Mouse (Mus musculus) heart, embryonic 14.5 days (tissue): Measurements from ENCODE around the gene Ngef. TPM values are rescaled to one million over a fixed set of nuclear protein-coding genes. Genes with fewer than 3 reads are reported as not detected.
"Not testable (repeated sequence)": the region's sequence is repeated elsewhere in the genome, so short reads cannot be mapped to it uniquely, and the experiment has no call there.

ENCODE experiments used
- ATAC-seq: fragments of 200-750 bp; cut with Nextera tagmentation; 2 replicates; pipeline ENCODE4 v1.8.0; 2017; ENCODE audit warnings: low read depth, moderate TSS enrichment; ENCODE audit not compliant: insufficient number of reproducible peaks, insufficient read depth, low FRiP score
- H3K27ac ChIP-seq, 2 experiments: fragments of 200-500 bp in 1 of 2; fragments of 300-500 bp in 1 of 2; sonication (generic) in 1 of 2; replicated peaks in 1 of 2; 2 replicates each; pipeline ENCODE4 v1.5.1; 2012 to 2014; ENCODE audit warnings: low read depth in 2 of 2, low read length in 2 of 2, control low read depth in 1 of 2, mild to moderate bottlenecking in 1 of 2, mixed read lengths in 1 of 2; ENCODE audit not compliant: control insufficient read depth in 1 of 2, insufficient read depth in 1 of 2
- H3K27me3 ChIP-seq: fragments of 300-500 bp; sonication (generic); 2 replicates; pipeline ENCODE4 v1.6.1; 2014; ENCODE audit warnings: mild to moderate bottlenecking, low read length, control low read depth; ENCODE audit not compliant: control insufficient read depth, insufficient read depth
- H3K36me3 ChIP-seq: fragments of 300-500 bp; sonication (generic); 2 replicates; pipeline ENCODE4 v1.6.1; 2014; ENCODE audit warnings: mild to moderate bottlenecking, control low read depth, low read length, mixed read lengths; ENCODE audit not compliant: control insufficient read depth, insufficient read depth
- H3K4me1 ChIP-seq, 2 experiments: fragments of 200-500 bp in 1 of 2; fragments of 300-500 bp in 1 of 2; sonication (generic) in 1 of 2; 2 replicates each; pipeline ENCODE4 v1.6.1; 2012 to 2014; ENCODE audit warnings: low read length in 2 of 2, control low read depth in 1 of 2, mixed read lengths in 1 of 2; ENCODE audit not compliant: control insufficient read depth in 2 of 2, insufficient read depth in 2 of 2
- H3K4me2 ChIP-seq: fragments of 300-500 bp; sonication (generic); 2 replicates; pipeline ENCODE4 v1.6.1; 2014; ENCODE audit warnings: mild to moderate bottlenecking, low read length
- H3K4me3 ChIP-seq, 2 experiments: fragments of 200-500 bp in 1 of 2; fragments of 300-500 bp in 1 of 2; sonication (generic) in 1 of 2; 2 replicates each; pipeline ENCODE4 v1.5.1; 2012 to 2014; ENCODE audit warnings: low read length in 2 of 2, mild to moderate bottlenecking in 2 of 2, control low read depth in 1 of 2, low read depth in 1 of 2, moderate library complexity in 1 of 2; ENCODE audit not compliant: control insufficient read depth in 1 of 2, insufficient read depth in 1 of 2
- H3K9ac ChIP-seq: fragments of 300-500 bp; sonication (generic); 2 replicates; pipeline ENCODE4 v1.6.1; 2014; ENCODE audit warnings: mild to moderate bottlenecking, low read length
- H3K9me3 ChIP-seq: fragments of 300-500 bp; sonication (generic); 2 replicates; pipeline ENCODE4 v1.6.1; 2016; ENCODE audit warnings: low read length, control low read depth; ENCODE audit not compliant: control insufficient read depth
- WGBS: fragments of 180-500 bp; shearing (Covaris S2); extraction: QIAGEN DNeasy Blood & Tissue Kit; methylation state at CpG from one replicate; pipeline ENCODE4 v1.1.7; 2014; 5-methylcytosine and 5-hydroxymethylcytosine counted together
- polyA plus RNA-seq: library from polyadenylated mRNA; unstranded; fragments of >200 nt; fragmentation: Nextera tagmentation; extraction: Ambion mirVana; gene quantifications from 2 replicates; pipeline ENCODE4 v1.2.1, GENCODE M21; 2014

Gene Ngef
- polyA plus RNA-seq, 1 experiment from 2014 or later = 0.46 TPM

DNA sequence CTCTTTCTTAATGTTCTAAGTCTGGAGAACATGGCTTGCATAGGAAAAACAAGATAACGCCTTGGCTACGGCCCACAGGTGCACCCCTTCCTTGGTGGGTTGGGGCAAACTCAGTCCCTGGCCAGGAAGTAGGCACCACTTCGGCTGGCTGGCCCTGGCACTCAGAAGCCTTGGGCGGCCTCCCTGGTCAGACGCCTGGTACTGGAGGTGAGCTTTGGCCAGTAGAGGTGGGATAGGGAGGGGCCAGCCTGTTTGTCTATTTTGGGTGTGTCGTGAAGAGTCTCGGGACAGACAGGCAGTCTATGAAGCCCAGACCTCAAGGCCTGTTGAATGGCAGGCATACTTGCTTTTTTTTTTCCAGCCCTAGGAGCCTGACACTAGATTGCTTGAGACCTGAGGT lies 101.1 kb downstream of the Ngef start:
- no peak for ATAC-seq
- 72% methylated on average over 7 of the region's 7 CpGs for WGBS
- Histone ChIP-seq H3K4me2 (no peak overlapping the region), H3K9ac (no peak overlapping the region), H3K9me3 (no peaks in the 10 kb centered on the region), H3K4me1 (peaks cover 2 to 8% of the 10 kb centered on the region in 2 experiments; a peak in 1 of 4 replicates), H3K27me3 (peaks cover 37% of the 10 kb centered on the region), H3K4me3 (no peak overlapping the region), H3K27ac (no peak overlapping the region), H3K36me3 (no peaks in the 10 kb centered on the region)

DNA sequence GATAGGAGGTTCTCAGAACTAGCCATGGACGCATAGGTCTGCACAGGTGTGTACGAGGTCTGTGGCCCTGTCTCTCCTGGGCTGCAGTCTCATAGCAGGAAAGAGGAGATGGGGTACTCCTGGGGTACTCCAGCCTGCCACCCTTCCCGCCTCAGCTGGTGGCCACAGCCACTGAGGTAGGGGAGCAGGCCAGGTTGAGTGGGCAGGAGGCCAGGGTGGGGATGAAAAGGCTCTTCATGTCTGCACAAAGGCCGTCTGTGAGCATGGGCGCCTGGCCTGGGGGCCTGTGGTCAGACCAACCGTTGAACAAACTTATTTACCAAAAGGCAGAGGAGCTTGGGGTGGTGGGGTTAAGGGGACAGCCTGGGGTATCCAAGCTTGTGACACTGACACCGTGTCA lies 101.8 kb downstream of the Ngef start:
- H3K27ac ChIP-seq = no peak overlapping the region
- H3K4me2 ChIP-seq = no peak overlapping the region
- H3K9me3 ChIP-seq = no peaks in the 10 kb centered on the region
- H3K9ac ChIP-seq = no peak overlapping the region
- ATAC-seq = no peak
- H3K4me1 ChIP-seq = peaks cover 2 to 8% of the 10 kb centered on the region in 2 experiments; a peak in 1 of 4 replicates
- no peaks in the 10 kb centered on the region for H3K36me3 ChIP-seq
- H3K4me3 ChIP-seq = no peak overlapping the region
- peaks cover 31% of the 10 kb centered on the region for H3K27me3 ChIP-seq
- WGBS = 82% methylated on average over 7 of the region's 7 CpGs

- not testable (repeated sequence) for H3K4me3 ChIP-seq
- WGBS = 37% methylated on average over 10 of the region's 10 CpGs
Measured at GRCm38 (mm10) chr1:87469971-87470370, 103.7 kb downstream of the Ngef start, which contains the start of gene Snorc. Snorc (plus strand) TSS chr1:87470271.

DNA sequence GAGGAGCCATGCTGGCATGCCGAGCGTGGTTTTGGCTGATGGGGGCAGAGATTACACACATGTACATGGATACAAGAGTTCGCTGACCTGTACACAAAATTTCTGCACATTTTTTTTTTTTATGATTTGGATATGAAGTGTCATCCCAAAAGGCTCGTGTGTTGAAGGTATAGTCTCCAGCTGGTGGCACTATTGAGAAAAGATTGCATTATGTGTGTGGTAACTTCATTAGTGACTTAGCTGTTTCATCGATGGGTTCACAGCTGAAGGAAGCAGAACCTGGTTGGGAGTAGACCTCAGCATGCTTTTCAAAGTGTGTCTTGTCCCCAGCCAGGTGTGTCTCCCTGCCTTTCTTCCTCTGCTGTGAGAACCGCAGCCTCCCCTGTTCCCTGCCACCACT lies 105.3 kb downstream of the Ngef start:
- Histone ChIP-seq H3K9me3 (no peaks in the 10 kb centered on the region), H3K27me3 (no peaks in the 10 kb centered on the region), H3K4me1 (no peaks in the 10 kb centered on the region; a peak in 1 of 4 replicates), H3K9ac (no peak overlapping the region), H3K27ac (no peak overlapping the region), H3K4me3 (no peak overlapping the region), H3K36me3 (no peaks in the 10 kb centered on the region), H3K4me2 (no peak overlapping the region)
- ATAC-seq = no peak
- 69% methylated on average over 6 of the region's 6 CpGs for WGBS

More at GRCm38 (mm10) chr1:87469971-87470370, 103.7 kb downstream of the Ngef start, which contains the start of gene Snorc:
- not testable (repeated sequence) for H3K4me1 ChIP-seq, H3K4me2 ChIP-seq, ATAC-seq, H3K9ac ChIP-seq, H3K36me3 ChIP-seq, H3K9me3 ChIP-seq, H3K27ac ChIP-seq
- peaks cover 14% of the 10 kb centered on the region for H3K27me3 ChIP-seq

DNA sequence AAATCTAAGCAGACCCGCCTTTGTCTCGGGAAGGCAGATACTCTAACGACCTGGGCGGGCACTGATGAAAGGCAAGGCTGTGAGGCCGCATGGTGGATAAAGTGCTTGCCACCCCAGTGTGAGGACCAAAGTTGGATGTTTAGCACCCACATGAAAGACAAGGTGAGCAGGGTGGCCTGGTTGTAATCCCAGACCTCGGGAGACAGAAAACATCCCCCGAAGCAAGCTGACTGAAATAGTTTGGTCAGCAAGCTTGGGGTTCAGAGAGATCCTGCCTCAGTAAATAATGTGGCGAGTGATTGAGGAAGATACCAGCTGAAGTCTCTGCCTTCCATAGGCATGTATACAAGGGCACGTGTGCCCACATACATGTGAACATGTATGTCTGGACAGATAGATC lies 106.2 kb downstream of the Ngef start:
- H3K27ac ChIP-seq = no peak overlapping the region
- H3K4me1 ChIP-seq = no peaks in the 10 kb centered on the region; a peak in 1 of 4 replicates
- H3K9me3 ChIP-seq = no peaks in the 10 kb centered on the region
- ATAC-seq = no peak
- WGBS = 75% methylated on average over 9 of the region's 9 CpGs
- H3K36me3 ChIP-seq = no peaks in the 10 kb centered on the region
- no peak overlapping the region for H3K4me2 ChIP-seq
- no peak overlapping the region for H3K9ac ChIP-seq
- no peaks in the 10 kb centered on the region for H3K27me3 ChIP-seq
- no peak overlapping the region for H3K4me3 ChIP-seq

DNA sequence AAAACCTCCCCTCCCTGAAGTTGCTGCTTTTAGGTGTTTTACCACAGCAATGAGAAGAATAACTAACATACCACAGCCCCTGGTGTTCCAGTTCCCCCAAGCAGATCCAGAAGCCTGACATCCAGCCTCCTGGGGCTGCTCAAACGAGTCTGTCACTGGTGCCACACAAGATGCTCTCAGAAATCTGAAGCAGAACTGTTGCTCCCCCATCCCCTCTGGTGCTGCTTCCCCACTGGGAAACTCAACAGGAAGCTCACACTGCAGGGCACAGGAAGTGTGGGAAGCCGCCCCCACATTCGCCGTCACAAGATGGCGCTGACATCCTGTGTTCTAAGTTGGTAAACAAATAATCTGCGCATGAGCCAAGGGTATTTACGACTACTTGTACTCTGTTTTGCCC lies 113.8 kb downstream of the Ngef start:
- not testable (repeated sequence) for H3K4me3 ChIP-seq, H3K36me3 ChIP-seq, ATAC-seq

DNA sequence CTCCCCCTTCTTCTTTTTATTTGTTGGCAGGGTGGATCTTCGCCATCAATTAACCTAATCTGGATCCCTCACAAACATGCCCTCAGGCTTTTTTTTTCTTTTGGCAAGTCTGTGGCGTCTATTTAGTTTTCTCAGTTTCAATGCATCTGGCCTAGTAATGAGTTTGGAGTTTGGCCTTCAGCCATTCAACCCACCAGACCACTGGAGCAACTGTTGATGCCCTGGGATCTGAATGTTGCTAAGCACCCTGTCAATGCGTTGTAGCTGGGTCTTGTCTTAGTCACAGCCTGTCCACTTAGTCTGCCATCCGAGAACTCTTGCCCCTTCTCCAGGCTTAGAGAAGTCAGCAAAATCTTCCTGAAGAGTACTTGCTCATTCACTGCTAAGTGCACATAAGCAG lies 115.6 kb downstream of the Ngef start:
- Histone ChIP-seq H3K36me3 (no peaks in the 10 kb centered on the region), H3K27me3 (no peaks in the 10 kb centered on the region), H3K9ac (no peak overlapping the region), H3K4me2 (no peak overlapping the region), H3K4me1 (no peaks in the 10 kb centered on the region), H3K4me3 (no peak overlapping the region), H3K27ac (no peak overlapping the region), H3K9me3 (0 out of 2 replicates have a peak, but pooled peaks cover 5% of the 10 kb centered on the region)
- no peak for ATAC-seq
- 87% methylated on average over 4 of the region's 4 CpGs for WGBS

More for the DNA sequence above, 113.8 kb downstream of the Ngef start:
- WGBS = 85% methylated on average over 5 of the region's 7 CpGs
- not testable (repeated sequence) for H3K4me1 ChIP-seq, H3K27me3 ChIP-seq, H3K9ac ChIP-seq, H3K27ac ChIP-seq, H3K4me2 ChIP-seq, H3K9me3 ChIP-seq

- 95% methylated on average over 1 of the region's 1 CpGs for WGBS
- H3K36me3 ChIP-seq = 0 out of 2 replicates have a peak, but pooled peaks cover 1% of the 10 kb centered on the region
- no peak for ATAC-seq
- no peak overlapping the region for H3K4me2 ChIP-seq
- H3K9me3 ChIP-seq = 0 out of 2 replicates have a peak, but pooled peaks cover 5% of the 10 kb centered on the region
- no peak overlapping the region for H3K27ac ChIP-seq
- no peak overlapping the region for H3K9ac ChIP-seq
- H3K27me3 ChIP-seq = no peaks in the 10 kb centered on the region
- no peak overlapping the region for H3K4me3 ChIP-seq
- H3K4me1 ChIP-seq = no peaks in the 10 kb centered on the region
Measured at GRCm38 (mm10) chr1:87456425-87456824, 117.2 kb downstream of the Ngef start.
